Mouse (Mus musculus) kidney, adult 2 months (tissue): Measurements from ENCODE around the gene Ssh3. TPM values are rescaled to one million over a fixed set of nuclear protein-coding genes. Genes with fewer than 3 reads are reported as not detected.
A peak's percentile ranks its signal among the peaks of the same experiment; 100 is the strongest.

Experiments
- DNase-seq: peaks from one replicate; pipeline ENCODE4 v3.0.0; 2021
- H3K27ac ChIP-seq: fragments of 200-500 bp; 2 replicates; pipeline ENCODE4 v1.5.1; 2012; ENCODE audit warnings: low read depth, low read length, control low read depth, inconsistent platforms; ENCODE audit not compliant: insufficient read depth
- H3K27me3 ChIP-seq: fragments of 200-500 bp; replicated peaks from 2 replicates; pipeline ENCODE4 v1.6.1; 2012; ENCODE audit warnings: mild to moderate bottlenecking, moderate library complexity, low read length, inconsistent platforms; ENCODE audit not compliant: control insufficient read depth, insufficient read depth
- H3K36me3 ChIP-seq: fragments of 200-500 bp; 2 replicates; pipeline ENCODE4 v1.6.1; 2012; ENCODE audit warnings: mild to moderate bottlenecking, moderate library complexity, low read length, inconsistent platforms; ENCODE audit not compliant: control insufficient read depth, insufficient read depth
- H3K4me1 ChIP-seq: fragments of 200-500 bp; 2 replicates; pipeline ENCODE4 v1.6.1; 2011; ENCODE audit warnings: low read length; ENCODE audit not compliant: control insufficient read depth, insufficient read depth
- H3K4me3 ChIP-seq: fragments of 200-500 bp; 2 replicates; pipeline ENCODE4 v1.5.1; 2011; ENCODE audit warnings: mild to moderate bottlenecking, low read depth, low read length, control low read depth; ENCODE audit not compliant: insufficient read depth
- CTCF ChIP-seq: fragments of 200-500 bp; conservative IDR thresholded peaks from 2 replicates; pipeline ENCODE4 v1.5.1; 2011; ENCODE audit warnings: low read depth, mild to moderate bottlenecking, control low read depth, low read length, moderate library complexity, mixed read lengths; ENCODE audit not compliant: insufficient read depth, insufficient read length
- POLR2A ChIP-seq: fragments of 200-500 bp; IDR thresholded peaks from one replicate; pipeline ENCODE4 v1.6.1; 2011; ENCODE audit warnings: low read depth, low read length, control low read depth
- WGBS: fragments of 180-500 bp; shearing (Covaris S2); methylation state at CpG from one replicate; pipeline ENCODE4 v1.1.7; 2018; 5-methylcytosine and 5-hydroxymethylcytosine counted together
- polyA plus RNA-seq: library from polyadenylated mRNA; depleted of rRNA; stranded (reverse); fragments of >200 nt; gene quantifications from 2 replicates; pipeline ENCODE4 v1.2.3, GENCODE M21; 2012

Gene Ssh3
- polyA plus RNA-seq, 1 experiment = 39.0 TPM

DNA sequence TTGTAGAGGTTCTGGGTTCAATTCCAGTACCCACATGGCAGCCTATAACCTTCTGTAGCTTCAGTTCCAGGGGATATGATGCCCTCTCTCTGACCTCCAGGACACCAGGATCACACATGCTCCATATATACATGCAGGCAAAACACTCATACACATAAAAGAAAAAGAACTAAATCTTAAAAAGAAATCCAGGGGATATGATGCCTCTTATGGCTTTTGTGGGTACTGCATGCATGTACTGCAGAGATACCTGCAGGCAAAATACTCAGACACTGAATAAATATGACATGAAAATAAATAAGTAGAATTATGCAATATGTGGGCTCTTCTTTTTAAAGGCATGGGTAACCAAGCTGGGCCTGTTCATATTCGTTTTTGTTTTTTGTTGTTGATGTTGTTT, 22.0 kb downstream of the Ssh3 start:
- 69% methylated on average over 1 of the region's 1 CpGs for WGBS
- Histone ChIP-seq H3K27ac (no peak overlapping the region), H3K4me3 (no peak overlapping the region), H3K36me3 (no peaks in the 10 kb centered on the region), H3K4me1 (no peaks in the 10 kb centered on the region), H3K27me3 (no peaks in the 10 kb centered on the region)
- TF ChIP-seq POLR2A (no peak), CTCF (no peak)
- peak; percentile 10 for DNase-seq

DNA sequence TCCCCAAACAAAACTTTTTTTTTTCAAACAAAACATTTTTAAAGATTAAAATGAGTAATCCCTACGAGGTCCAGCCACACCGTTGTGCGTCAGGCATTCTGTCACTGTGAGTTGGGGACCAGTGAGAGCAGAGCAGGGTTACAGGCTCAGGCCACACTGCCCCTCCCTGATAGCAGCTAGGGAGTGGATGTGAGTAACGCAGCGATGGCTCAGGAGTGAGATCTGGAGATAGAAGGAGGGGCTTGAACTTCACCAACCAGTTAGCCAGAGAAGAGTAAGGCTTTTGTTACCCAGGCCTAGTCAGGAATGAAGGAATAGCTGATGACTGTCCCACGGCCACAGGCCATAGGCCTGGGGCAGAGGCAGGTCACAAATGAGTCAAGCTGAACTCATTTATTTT, 24.2 kb downstream of the Ssh3 start:
- TF ChIP-seq POLR2A (no peak), CTCF (no peak)
- Histone ChIP-seq H3K27me3 (no peaks in the 10 kb centered on the region), H3K27ac (no peak overlapping the region), H3K4me1 (no peaks in the 10 kb centered on the region), H3K4me3 (no peak overlapping the region), H3K36me3 (no peaks in the 10 kb centered on the region)
- no peak for DNase-seq
- WGBS = 91% methylated on average over 6 of the region's 6 CpGs

DNA sequence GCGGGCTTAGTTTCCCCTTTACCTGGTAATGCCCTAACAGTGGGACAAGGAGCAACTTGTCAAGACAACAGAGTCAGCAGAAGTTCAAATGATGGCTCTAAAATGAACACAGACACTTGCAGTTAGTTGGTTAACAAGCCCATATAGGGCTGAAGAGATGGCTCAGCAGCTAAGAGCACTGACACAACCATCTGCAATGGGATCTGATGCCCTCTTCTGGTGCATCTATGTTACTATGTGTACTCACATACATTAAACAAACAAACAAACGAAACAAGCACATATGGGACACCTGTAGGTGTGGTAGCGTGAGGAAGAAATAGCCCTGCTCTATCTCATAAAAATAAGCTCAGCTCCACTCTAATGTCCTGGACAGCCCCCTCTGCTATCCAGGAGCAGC, 26.6 kb downstream of the Ssh3 start:
- 79% methylated on average over 3 of the region's 3 CpGs for WGBS

DNA sequence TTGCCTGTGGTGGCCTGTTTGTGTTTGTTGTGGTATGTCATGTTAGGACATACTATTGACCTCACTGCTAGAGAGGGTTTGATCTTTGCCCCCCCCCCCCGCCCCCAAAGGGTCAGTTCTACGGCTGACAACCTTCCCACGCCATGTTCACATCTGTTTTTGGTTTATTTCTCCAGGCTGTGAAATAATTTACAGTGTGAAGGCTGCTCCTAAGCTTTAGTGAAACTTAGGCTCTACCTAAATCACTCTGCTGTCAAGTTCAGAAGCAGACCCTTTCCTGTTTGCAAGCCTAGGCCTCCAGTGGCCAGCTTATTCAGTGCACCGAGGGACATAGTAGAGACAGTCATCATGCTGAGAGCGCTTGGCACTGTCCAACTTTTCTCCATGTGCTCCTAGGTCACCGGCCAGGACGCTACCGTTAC, 28.7 kb downstream of the Ssh3 start:
- Histone ChIP-seq H3K27me3 (no peaks in the 10 kb centered on the region), H3K4me1 (no peaks in the 10 kb centered on the region), H3K36me3 (no peaks in the 10 kb centered on the region), H3K4me3 (no peak overlapping the region), H3K27ac (no peak overlapping the region)
- 55% methylated on average over 8 of the region's 8 CpGs for WGBS
- no peak for DNase-seq
- no peak for TF ChIP-seq CTCF
- no peak for TF ChIP-seq POLR2A

More for the DNA sequence above, 26.6 kb downstream of the Ssh3 start:
- H3K4me1 ChIP-seq = no peaks in the 10 kb centered on the region
- TF ChIP-seq POLR2A (no peak), CTCF (no peak)
- H3K4me3 ChIP-seq = no peak overlapping the region
- H3K27me3 ChIP-seq = no peaks in the 10 kb centered on the region
- no peak overlapping the region for H3K27ac ChIP-seq
- DNase-seq = no peak
- no peaks in the 10 kb centered on the region for H3K36me3 ChIP-seq

DNA sequence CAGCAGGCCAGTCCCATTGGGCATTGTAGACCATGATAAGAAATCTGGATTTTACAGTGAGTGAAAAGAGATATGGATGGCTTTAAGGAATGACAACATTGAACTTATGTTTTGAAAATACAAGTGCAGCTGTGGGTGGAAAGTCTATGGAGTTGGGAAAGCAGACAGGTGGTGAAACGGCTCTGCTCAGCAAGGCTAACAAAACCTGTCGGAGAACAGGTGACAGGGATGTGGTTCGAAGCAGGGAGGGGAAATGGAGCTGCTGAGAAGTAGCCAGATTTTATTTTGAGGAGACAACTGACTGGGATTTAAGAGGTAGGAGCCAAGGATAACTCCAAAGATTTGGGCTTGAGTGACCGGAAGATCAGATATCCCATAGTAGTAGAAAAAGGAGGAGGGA, 34.4 kb downstream of the Ssh3 start:
- 71% methylated on average over 4 of the region's 4 CpGs for WGBS
- TF ChIP-seq POLR2A = no peak
- TF ChIP-seq CTCF = no peak
- Histone ChIP-seq H3K4me1 (peaks cover 11% of the 10 kb centered on the region), H3K27me3 (no peaks in the 10 kb centered on the region), H3K36me3 (no peaks in the 10 kb centered on the region), H3K27ac (no peak overlapping the region), H3K4me3 (no peak overlapping the region)
- no peak for DNase-seq

DNA sequence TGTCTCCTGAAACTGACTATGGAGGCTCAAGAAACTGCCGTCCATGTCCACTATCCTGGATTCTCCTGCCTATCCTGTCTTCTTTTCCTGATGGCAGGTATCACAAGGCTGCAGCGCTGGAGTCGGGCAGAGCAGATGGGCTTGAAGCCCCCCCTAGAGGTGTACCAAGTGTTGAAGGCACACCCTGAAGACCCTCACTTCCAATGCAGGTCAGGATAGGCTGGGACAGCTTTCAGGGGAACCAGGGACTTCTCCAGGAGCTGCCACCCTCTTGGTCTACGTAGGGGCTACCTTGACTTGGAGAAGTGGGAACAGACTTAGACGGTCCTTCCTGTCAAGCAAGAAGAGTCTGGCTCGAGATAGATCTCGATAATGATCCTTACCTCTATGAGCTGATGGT, 36.3 kb downstream of the Ssh3 start:
- 83% methylated on average over 7 of the region's 7 CpGs for WGBS

DNA sequence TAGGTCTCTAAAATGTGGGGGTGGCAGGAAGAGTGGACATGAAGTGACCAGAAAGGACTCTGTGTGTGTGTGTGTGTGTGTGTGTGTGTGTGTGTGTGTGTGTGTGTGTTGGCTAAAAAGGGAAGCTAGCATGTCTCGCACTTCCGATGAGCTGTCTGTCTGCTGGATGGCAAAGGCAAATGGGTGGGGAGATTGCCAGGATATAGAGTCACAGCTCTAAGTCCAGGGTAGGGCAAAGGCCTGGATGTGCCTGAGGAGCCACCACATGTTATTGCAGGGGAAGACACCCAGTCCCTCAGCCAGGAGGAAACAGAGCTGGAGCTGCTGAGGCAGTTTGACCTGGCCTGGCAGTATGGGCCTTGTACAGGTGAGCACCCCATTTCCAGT, 36.8 kb downstream of the Ssh3 start:
- no peaks in the 10 kb centered on the region for H3K27me3 ChIP-seq
- peak overlapping the region; percentile 84 for H3K4me3 ChIP-seq
- H3K4me1 ChIP-seq = peaks cover 11% of the 10 kb centered on the region
- 9% methylated on average over 2 of the region's 2 CpGs for WGBS
- DNase-seq = no peak
- H3K27ac ChIP-seq = peak overlapping the region; percentile 97
- H3K36me3 ChIP-seq = no peaks in the 10 kb centered on the region
- TF ChIP-seq POLR2A = no peak
- no peak for TF ChIP-seq CTCF

More for the DNA sequence above, 36.3 kb downstream of the Ssh3 start:
- H3K4me3 ChIP-seq = no peak overlapping the region
- H3K27me3 ChIP-seq = no peaks in the 10 kb centered on the region
- H3K27ac ChIP-seq = no peak overlapping the region
- peaks cover 11% of the 10 kb centered on the region for H3K4me1 ChIP-seq
- H3K36me3 ChIP-seq = no peaks in the 10 kb centered on the region
- no peak for DNase-seq
- TF ChIP-seq CTCF (no peak), POLR2A (no peak)
